Mouse (Mus musculus) v-Abl transformed pro-B cells (cell line): Measurements from ENCODE around the gene Grid2.

ENCODE experiments used
- in situ Hi-C, 2 experiments: fragments of 400-800 bp; cut with MboI; formaldehyde crosslinking; loops; one replicate each; pipeline ENCODE4 v1.15.1; 2025; ENCODE audit not compliant: unreplicated experiment in 2 of 2

The Grid2 gene

DNA sequence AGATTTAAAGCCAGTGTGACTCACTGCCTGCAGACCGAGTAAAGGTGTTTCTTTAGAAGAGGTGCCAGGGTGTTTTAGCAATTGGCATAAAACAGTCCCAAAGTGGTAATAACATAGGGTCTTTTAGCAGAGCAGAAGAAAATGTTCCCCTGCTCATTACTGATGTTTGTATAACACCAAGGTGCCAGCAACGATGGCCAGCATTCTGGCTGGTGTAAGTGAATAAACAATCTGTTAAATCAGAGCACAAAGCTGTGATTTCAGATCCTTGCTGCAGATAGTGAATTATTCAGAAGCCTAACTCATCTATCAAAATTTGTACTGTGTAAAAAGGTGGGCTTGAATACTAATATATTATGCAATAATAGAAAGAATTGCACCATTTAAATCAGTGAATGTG, 353.9 kb downstream of the Grid2 start:
- in situ Hi-C loops = no loop called here

GRCm38 (mm10) chr6:63635970-63636369, 380.3 kb downstream of the Grid2 start:
- in situ Hi-C loops = no loop called here

DNA sequence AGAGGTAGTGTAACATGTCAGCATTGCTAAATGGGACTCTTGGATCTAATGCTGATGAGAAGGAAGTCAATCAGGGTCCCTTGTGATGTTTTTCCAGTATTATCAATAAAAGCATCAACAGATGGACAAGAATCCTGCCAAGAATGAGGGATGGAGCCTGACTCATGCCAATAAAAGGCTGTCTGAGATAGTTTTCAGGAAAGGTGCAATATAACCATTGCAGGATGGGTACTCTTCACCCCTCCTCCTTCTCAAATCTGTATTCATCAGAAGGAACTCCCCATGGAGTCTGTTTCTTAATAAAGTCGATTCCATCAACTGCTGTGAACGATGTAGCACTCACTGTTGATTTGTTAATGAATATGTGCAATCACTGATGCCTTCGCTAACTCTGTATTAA, 403.7 kb downstream of the Grid2 start:
- in situ Hi-C loops = no loop called here

DNA sequence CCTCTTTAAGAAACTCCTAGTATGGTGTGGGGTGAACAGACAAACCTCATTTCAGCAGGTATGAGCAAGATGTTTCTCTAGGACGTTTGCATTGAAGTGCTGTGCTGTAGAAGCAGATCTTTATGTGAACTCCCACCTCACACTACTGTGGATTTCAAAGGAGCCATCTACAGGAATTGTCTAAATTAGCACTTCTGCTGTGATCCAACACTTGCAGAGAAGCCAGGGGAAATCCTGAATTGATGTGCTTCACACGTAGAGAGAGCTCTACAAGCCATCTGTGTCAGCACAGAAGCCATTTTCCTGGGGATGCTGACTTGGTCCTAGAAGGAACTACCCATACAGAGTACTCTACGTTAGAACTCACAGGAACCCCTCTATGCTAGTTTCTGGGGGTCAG, 430.0 kb downstream of the Grid2 start:
- in situ Hi-C loops = no loop called here

DNA sequence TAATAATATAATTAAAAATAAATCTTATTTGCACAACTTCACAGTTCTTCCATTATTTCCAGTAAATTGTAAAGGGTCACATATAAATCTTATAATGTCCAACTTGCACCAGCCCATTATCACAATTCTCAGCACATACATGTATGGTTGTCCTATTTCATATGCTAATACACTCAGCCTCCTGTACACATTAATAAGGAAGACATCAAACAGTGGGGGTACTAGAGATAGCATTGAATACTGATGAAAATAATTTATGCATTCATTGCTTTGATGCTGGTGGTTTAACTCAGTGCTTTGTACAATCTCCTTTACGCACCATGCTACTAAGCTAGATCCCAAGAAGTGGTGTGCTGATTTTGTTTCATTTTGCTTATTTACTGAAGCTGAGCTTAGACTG, 446.0 kb downstream of the Grid2 start:
- in situ Hi-C loops = no loop called here

- in situ Hi-C loops = no loop called here
Observed at GRCm38 (mm10) chr6:63733740-63734139, 478.1 kb downstream of the Grid2 start.

GRCm38 (mm10) chr6:63762535-63762934, 506.9 kb downstream of the Grid2 start:
- in situ Hi-C loops = no loop called here

DNA sequence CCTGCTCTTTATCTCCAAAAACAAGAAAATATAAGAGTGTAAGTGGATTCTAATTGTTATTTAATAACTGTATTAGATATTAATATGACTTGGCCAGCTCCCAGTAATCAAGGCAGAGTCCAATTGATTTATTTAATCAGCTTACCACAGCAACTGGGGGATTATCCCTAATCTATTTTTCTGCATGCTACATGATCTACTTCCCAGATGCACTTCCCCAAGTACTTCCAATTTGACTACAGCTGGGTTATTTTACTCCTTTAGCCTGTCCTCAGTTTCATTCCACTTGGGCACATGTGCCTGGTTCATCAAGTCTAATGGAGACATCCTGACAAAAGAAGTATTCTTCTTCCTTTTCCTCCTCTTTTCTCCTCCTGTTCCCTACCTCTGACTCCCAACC, 539.0 kb downstream of the Grid2 start:
- in situ Hi-C loops = no loop called here

DNA sequence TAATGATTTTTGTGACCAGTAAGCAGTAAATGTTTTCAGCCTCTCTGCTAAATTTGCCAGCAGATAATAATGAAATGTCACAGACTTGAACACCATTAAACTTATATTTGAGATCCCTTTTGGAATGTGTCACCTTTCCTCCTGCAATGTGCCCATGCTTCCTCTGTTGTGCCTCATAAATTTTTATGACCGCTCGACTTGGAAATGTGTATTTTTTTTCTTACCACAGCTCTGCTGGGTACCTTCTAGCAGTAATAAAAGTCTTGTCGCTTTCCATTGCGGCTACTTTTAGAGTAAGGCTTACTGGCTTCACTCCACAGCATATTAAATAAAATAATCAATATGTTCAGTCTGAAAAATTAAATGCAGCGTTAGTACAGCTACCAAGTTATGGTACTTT, 564.6 kb downstream of the Grid2 start:
- in situ Hi-C loops = no loop called here

- in situ Hi-C loops = no loop called here
Observed at GRCm38 (mm10) chr6:63862628-63863027, 607.0 kb downstream of the Grid2 start.

- in situ Hi-C loops = no loop called here
Observed at GRCm38 (mm10) chr6:63877088-63877764, 621.5 kb downstream of the Grid2 start.

GRCm38 (mm10) chr6:63877765-63878345, 622.2 kb downstream of the Grid2 start:
- in situ Hi-C loops = no loop called here

DNA sequence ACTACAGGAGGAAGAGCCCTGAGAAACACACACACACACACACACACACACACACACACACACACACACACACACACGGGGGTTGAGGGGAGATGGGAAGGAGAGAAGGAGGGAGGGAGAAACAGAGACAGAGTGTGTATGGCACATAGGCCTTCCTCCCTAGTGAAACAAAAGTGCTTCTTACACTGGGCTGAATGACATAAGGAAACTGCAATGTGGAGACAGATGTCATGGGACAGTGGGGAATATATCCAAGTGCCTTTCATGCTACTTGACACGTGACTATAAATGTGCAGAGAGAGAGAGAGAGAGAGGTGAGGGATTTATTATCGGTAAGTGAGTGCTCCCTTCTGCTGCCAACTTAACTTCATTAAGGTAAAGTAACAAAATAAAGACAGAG, 639.0 kb downstream of the Grid2 start:
- in situ Hi-C loops = no loop called here

- in situ Hi-C loops = no loop called here
Observed at GRCm38 (mm10) chr6:63898171-63898570, 642.5 kb downstream of the Grid2 start.

- in situ Hi-C loops = no loop called here
Observed at GRCm38 (mm10) chr6:63917035-63917570, 661.4 kb downstream of the Grid2 start.

DNA sequence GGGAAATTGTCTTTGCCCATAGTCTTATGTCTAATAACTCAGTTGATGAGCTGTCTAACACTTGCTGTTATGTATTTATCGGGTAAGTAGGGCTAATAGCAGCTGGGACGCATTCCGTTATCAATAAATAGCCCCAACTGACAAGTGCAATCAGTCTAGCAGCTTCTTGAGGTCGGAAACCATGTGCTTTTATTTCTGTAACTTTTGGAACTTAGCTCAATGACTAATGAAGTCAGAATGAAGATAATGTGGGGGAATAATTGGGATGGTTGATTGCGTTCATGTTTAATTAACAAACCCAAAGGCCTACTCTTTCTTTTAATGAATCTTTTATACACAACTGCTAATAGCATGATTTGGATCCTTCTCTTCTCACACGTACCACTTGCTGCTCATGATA, 666.3 kb downstream of the Grid2 start:
- in situ Hi-C loops = no loop called here

DNA sequence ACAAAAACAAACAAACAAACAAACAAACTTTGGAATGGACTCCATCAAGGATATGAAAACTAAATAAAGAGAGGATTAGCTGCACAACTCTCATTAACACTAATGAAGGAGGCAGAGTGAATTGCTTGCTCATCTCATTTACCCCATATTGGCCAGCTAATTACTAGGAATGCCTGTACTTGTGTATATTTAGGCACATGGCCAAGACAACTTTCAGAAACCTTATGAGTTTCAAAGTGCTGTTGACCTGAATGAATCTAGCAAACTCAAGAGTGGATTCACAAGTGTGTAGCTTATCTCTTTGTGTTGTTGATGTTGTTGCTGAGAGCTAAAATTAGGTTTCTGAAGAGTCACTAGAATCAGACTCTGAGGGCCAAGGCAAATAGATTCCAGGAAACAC, 675.5 kb downstream of the Grid2 start:
- in situ Hi-C loops = no loop called here

- in situ Hi-C loops = no loop called here
Observed at GRCm38 (mm10) chr6:63946721-63947120, 691.0 kb downstream of the Grid2 start.

DNA sequence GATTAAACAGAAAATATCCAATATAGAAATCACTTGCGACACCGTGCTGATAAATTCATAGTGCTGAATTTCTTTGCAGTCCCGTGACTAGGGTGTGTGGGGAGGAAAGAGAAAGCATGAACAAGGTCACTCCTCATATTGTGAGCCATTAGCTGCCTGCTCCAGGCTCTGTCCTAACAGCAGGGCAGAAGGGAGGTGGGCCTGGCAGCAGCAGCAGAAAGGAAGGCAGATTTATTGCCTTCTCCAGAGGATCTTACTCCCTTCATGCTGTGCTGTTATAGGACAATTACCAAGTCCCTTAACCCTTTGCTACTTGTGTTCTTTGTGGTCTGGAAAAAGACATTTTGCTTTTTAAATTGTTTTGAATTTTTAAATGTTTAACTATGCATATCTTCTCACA, 708.1 kb downstream of the Grid2 start:
- in situ Hi-C loops = no loop called here

DNA sequence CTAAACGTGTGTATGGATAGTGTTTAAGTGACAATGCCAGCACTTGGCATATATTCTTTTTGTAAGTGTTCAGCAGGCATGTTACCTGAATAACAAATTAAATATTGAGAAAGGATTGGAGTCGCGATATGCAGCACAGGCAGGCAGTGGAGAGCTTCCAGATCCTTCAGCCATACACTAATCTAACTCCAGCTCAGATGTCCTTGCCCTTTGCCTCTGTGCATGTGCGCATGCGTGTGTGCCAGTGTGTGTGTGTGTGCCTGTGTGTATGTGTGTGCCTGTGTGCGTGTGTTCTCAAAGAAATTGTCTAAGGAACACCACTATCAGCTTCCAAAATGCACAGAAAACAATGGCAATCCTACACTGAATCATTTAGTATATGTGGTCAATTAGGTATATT, 708.6 kb downstream of the Grid2 start:
- in situ Hi-C loops = no loop called here

GRCm38 (mm10) chr6:63964735-63965134, 709.1 kb downstream of the Grid2 start:
- in situ Hi-C loops = no loop called here

DNA sequence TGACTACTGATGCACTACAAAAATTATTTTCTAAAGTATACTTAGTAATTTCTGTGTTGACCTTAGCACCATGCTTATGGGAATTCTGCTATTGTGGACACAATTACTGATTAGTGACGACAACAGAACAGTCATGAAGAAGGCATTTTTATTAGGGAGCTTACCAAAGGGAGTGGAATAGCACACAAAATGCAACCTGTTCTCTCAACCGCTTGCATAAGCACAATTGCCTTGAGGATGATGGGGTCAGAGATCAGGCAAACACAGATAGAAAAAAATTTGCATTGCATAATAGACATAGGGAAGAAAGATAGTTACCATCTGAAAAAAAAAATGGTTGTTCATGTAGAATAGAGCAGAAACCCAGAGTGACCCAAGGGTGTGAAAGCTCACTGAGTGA, 790.4 kb downstream of the Grid2 start:
- in situ Hi-C loops = no loop called here
